Mouse (Mus musculus): Measurements from ENCODE around the gene Actr2. TPM values are rescaled to one million over a fixed set of nuclear protein-coding genes. Genes with fewer than 3 reads are reported as not detected.
A peak's percentile ranks its signal among the peaks of the same experiment; 100 is the strongest.
"Not testable (repeated sequence)": the region's sequence is repeated elsewhere in the genome, so short reads cannot be mapped to it uniquely, and the experiment has no call there.

Actr2 gene
- polyA plus RNA-seq (2011; ENCODE audit: insufficient read depth, insufficient read length, low read depth, missing spikeins) = 315 and 353 TPM in 2 replicates

GRCm38 (mm10) chr11:20112741-20113480 lies at the start of gene Actr2:
Gene Actr2 (minus strand): TSS chr11:20112913.
- TF ChIP-seq CTCF (IDR thresholded peaks at IDR 0.05; ENCODE audit: low read depth, low read length) = no peak
- TF ChIP-seq POLR2A (IDR thresholded peaks at IDR 0.05; ENCODE audit: insufficient read depth, low read length) = peak; percentile 20
- peak; percentile 83; the same call in 1 of the 2 replicates for TF ChIP-seq EP300 (IDR thresholded peaks at IDR 0.05; ENCODE audit: insufficient read depth, low read depth, low read length)
- Histone ChIP-seq H3K4me1 (ENCODE audit: control insufficient read depth, insufficient read depth, low read length) (peaks cover 4% of the 10 kb centered on the region), H3K27me3 (ENCODE audit: control insufficient read depth, insufficient read depth, low read length, poor library complexity, severe bottlenecking) (no peaks in the 10 kb centered on the region), H3K36me3 (ENCODE audit: control insufficient read depth, insufficient read depth, low read length, poor library complexity, severe bottlenecking) (peaks cover 9% of the 10 kb centered on the region; the same call in 1 of the 2 replicates), H3K9ac (ENCODE audit: low read depth, poor library complexity, severe bottlenecking) (peak within 1 kb of the TSS; percentile 98), H3K9me3 (replicated peaks; ENCODE audit: control insufficient read depth, insufficient read depth, low read length, poor library complexity, severe bottlenecking) (no peaks in the 10 kb centered on the region), H3K4me3 (ENCODE audit: low read depth, low read length) (peak within 1 kb of the TSS; percentile 97), H3K27ac (ENCODE audit: insufficient read depth, low read length) (peak within 1 kb of the TSS; percentile 94)

- H3K9ac ChIP-seq (ENCODE audit: low read depth, poor library complexity, severe bottlenecking) = no peak overlapping the region
- H3K27ac ChIP-seq (ENCODE audit: insufficient read depth, low read length) = peak overlapping the region; percentile 41
- peaks cover under 1% of the 10 kb centered on the region; the same call in 1 of the 2 replicates for H3K36me3 ChIP-seq (ENCODE audit: control insufficient read depth, insufficient read depth, low read length, poor library complexity, severe bottlenecking)
- no peaks in the 10 kb centered on the region for H3K27me3 ChIP-seq (ENCODE audit: control insufficient read depth, insufficient read depth, low read length, poor library complexity, severe bottlenecking)
- H3K4me3 ChIP-seq (ENCODE audit: low read depth, low read length) = no peak overlapping the region
- no peaks in the 10 kb centered on the region for H3K4me1 ChIP-seq (ENCODE audit: control insufficient read depth, insufficient read depth, low read length)
- TF ChIP-seq EP300 (IDR thresholded peaks at IDR 0.05; ENCODE audit: insufficient read depth, low read depth, low read length) (no peak), CTCF (IDR thresholded peaks at IDR 0.05; ENCODE audit: low read depth, low read length) (no peak), POLR2A (IDR thresholded peaks at IDR 0.05; ENCODE audit: insufficient read depth, low read length) (no peak)
- peaks cover 6% of the 10 kb centered on the region for H3K9me3 ChIP-seq (replicated peaks; ENCODE audit: control insufficient read depth, insufficient read depth, low read length, poor library complexity, severe bottlenecking)
These were observed 46.2 kb upstream of the Actr2 start for GRCm38 (mm10) chr11:20158879-20159278.

- H3K36me3 ChIP-seq (ENCODE audit: control insufficient read depth, insufficient read depth, low read length, poor library complexity, severe bottlenecking); H3K27me3 ChIP-seq (ENCODE audit: control insufficient read depth, insufficient read depth, low read length, poor library complexity, severe bottlenecking); H3K9me3 ChIP-seq (replicated peaks; ENCODE audit: control insufficient read depth, insufficient read depth, low read length, poor library complexity, severe bottlenecking); H3K4me1 ChIP-seq (ENCODE audit: control insufficient read depth, insufficient read depth, low read length); H3K4me3 ChIP-seq (ENCODE audit: low read depth, low read length): not testable (repeated sequence)
- peak overlapping the region; percentile 9; the same call in 1 of the 2 replicates for H3K9ac ChIP-seq (ENCODE audit: low read depth, poor library complexity, severe bottlenecking)
- H3K27ac ChIP-seq (ENCODE audit: insufficient read depth, low read length) = peak overlapping the region; percentile 74
These were observed 40.8 kb upstream of the Actr2 start for GRCm38 (mm10) chr11:20153542-20153941.

- Histone ChIP-seq H3K9me3 (replicated peaks; ENCODE audit: control insufficient read depth, insufficient read depth, low read length, poor library complexity, severe bottlenecking) (peaks cover 10% of the 10 kb centered on the region; the same call in 1 of the 2 replicates), H3K27ac (ENCODE audit: insufficient read depth, low read length) (peak overlapping the region; percentile 75), H3K36me3 (ENCODE audit: control insufficient read depth, insufficient read depth, low read length, poor library complexity, severe bottlenecking) (no peaks in the 10 kb centered on the region), H3K9ac (ENCODE audit: low read depth, poor library complexity, severe bottlenecking) (0 out of 2 replicates have a peak overlapping the region, but pooled peaks have one; percentile 9), H3K4me1 (ENCODE audit: control insufficient read depth, insufficient read depth, low read length) (peaks cover 3% of the 10 kb centered on the region), H3K4me3 (ENCODE audit: low read depth, low read length) (no peak overlapping the region), H3K27me3 (ENCODE audit: control insufficient read depth, insufficient read depth, low read length, poor library complexity, severe bottlenecking) (no peaks in the 10 kb centered on the region)
- TF ChIP-seq POLR2A (IDR thresholded peaks at IDR 0.05; ENCODE audit: insufficient read depth, low read length) = no peak
- no peak for TF ChIP-seq CTCF (IDR thresholded peaks at IDR 0.05; ENCODE audit: low read depth, low read length)
- peak; percentile 77 for TF ChIP-seq EP300 (IDR thresholded peaks at IDR 0.05; ENCODE audit: insufficient read depth, low read depth, low read length)
These were observed 39.6 kb upstream of the Actr2 start for GRCm38 (mm10) chr11:20152107-20152901.

GRCm38 (mm10) chr11:20151290-20151689 lies 38.6 kb upstream of the Actr2 start:
- Histone ChIP-seq H3K9ac (ENCODE audit: low read depth, poor library complexity, severe bottlenecking) (no peak overlapping the region), H3K4me3 (ENCODE audit: low read depth, low read length) (no peak overlapping the region), H3K27ac (ENCODE audit: insufficient read depth, low read length) (0 out of 2 replicates have a peak overlapping the region, but pooled peaks have one; percentile 25), H3K36me3 (ENCODE audit: control insufficient read depth, insufficient read depth, low read length, poor library complexity, severe bottlenecking) (no peaks in the 10 kb centered on the region), H3K27me3 (ENCODE audit: control insufficient read depth, insufficient read depth, low read length, poor library complexity, severe bottlenecking) (no peaks in the 10 kb centered on the region), H3K4me1 (ENCODE audit: control insufficient read depth, insufficient read depth, low read length) (peaks cover 3% of the 10 kb centered on the region), H3K9me3 (replicated peaks; ENCODE audit: control insufficient read depth, insufficient read depth, low read length, poor library complexity, severe bottlenecking) (peaks cover 10% of the 10 kb centered on the region; the same call in 1 of the 2 replicates)
- no peak for TF ChIP-seq CTCF (IDR thresholded peaks at IDR 0.05; ENCODE audit: low read depth, low read length)
- no peak for TF ChIP-seq EP300 (IDR thresholded peaks at IDR 0.05; ENCODE audit: insufficient read depth, low read depth, low read length)
- TF ChIP-seq POLR2A (IDR thresholded peaks at IDR 0.05; ENCODE audit: insufficient read depth, low read length) = no peak

Measured in ES-Bruce4 (cell line).